Mouse (Mus musculus) forebrain, embryonic 12.5 days (tissue): ENCODE data around the gene Desi1. TPM values are rescaled to one million over a fixed set of nuclear protein-coding genes. Genes with fewer than 3 reads are reported as not detected.

Experiments
- ATAC-seq: fragments of 200-750 bp; cut with Nextera tagmentation; 2 replicates; pipeline ENCODE4 v1.8.0; 2017; ENCODE audit warnings: moderate TSS enrichment; ENCODE audit not compliant: low FRiP score
- H3K27ac ChIP-seq: fragments of 300-500 bp; sonication (generic); 2 replicates; pipeline ENCODE4 v1.5.1; 2016; ENCODE audit warnings: mild to moderate bottlenecking
- H3K27me3 ChIP-seq: fragments of 300-500 bp; sonication (generic); 2 replicates; pipeline ENCODE4 v1.6.1; 2016; ENCODE audit warnings: mild to moderate bottlenecking
- H3K36me3 ChIP-seq: fragments of 300-500 bp; sonication (generic); replicated peaks from 2 replicates; pipeline ENCODE4 v1.6.1; 2016; ENCODE audit warnings: mild to moderate bottlenecking
- H3K4me1 ChIP-seq: fragments of 300-500 bp; sonication (generic); 2 replicates; pipeline ENCODE4 v1.6.1; 2016
- H3K4me2 ChIP-seq: fragments of 300-500 bp; sonication (generic); 2 replicates; pipeline ENCODE4 v1.6.1; 2016; ENCODE audit warnings: mild to moderate bottlenecking, moderate library complexity
- H3K4me3 ChIP-seq: fragments of 300-500 bp; sonication (generic); replicated peaks from 2 replicates; pipeline ENCODE4 v1.5.1; 2016; ENCODE audit warnings: mild to moderate bottlenecking
- H3K9ac ChIP-seq: fragments of 300-500 bp; sonication (generic); 2 replicates; pipeline ENCODE4 v1.6.1; 2016; ENCODE audit warnings: mild to moderate bottlenecking
- H3K9me3 ChIP-seq: fragments of 300-500 bp; sonication (generic); 2 replicates; pipeline ENCODE4 v1.6.1; 2016
- WGBS: fragments of 180-500 bp; shearing (Covaris S2); methylation state at CpG from one replicate; pipeline ENCODE4 v1.1.7; 2016; 5-methylcytosine and 5-hydroxymethylcytosine counted together
- polyA plus RNA-seq: library from polyadenylated mRNA; unstranded; fragments of >200 nt; fragmentation: Nextera tagmentation; extraction: Ambion mirVana; gene quantifications from 2 replicates; pipeline ENCODE4 v1.2.1, GENCODE M21; 2016

Desi1 gene
- polyA plus RNA-seq, 1 experiment from 2014 or later, result 39.2 TPM

GRCm38 (mm10) chr15:82046246-82046891 is 12.7 kb upstream of the Desi1 start:
- ATAC-seq, result 0 out of 2 replicates have a peak, but pooled peaks have one; percentile 16
- Histone ChIP-seq H3K4me1 (peaks cover 24% of the 10 kb centered on the region), H3K36me3 (peaks cover 16% of the 10 kb centered on the region), H3K4me2 (peak overlapping the region; percentile 79), H3K4me3 (peak overlapping the region; percentile 100), H3K9me3 (no peaks in the 10 kb centered on the region), H3K27ac (no peak overlapping the region), H3K27me3 (peaks cover 5% of the 10 kb centered on the region; the same call in 1 of the 2 replicates), H3K9ac (peak overlapping the region; percentile 96)
- 4% methylated on average over 26 of the region's 26 CpGs for WGBS

- H3K4me3 ChIP-seq, result no peak overlapping the region
- ATAC-seq, result no peak
- 95% methylated on average over 7 of the region's 7 CpGs for WGBS
- H3K27ac ChIP-seq, result no peak overlapping the region
- H3K27me3 ChIP-seq, result peaks cover 2% of the 10 kb centered on the region; the same call in 1 of the 2 replicates
- peaks cover 33% of the 10 kb centered on the region for H3K36me3 ChIP-seq
- no peak overlapping the region for H3K9ac ChIP-seq
- H3K4me2 ChIP-seq, result no peak overlapping the region
- peaks cover 24% of the 10 kb centered on the region for H3K4me1 ChIP-seq
- H3K9me3 ChIP-seq, result no peaks in the 10 kb centered on the region
These were observed 10.6 kb upstream of the Desi1 start for GRCm38 (mm10) chr15:82044166-82044784.

- Histone ChIP-seq H3K4me1 (peaks cover 11% of the 10 kb centered on the region), H3K4me2 (no peak overlapping the region), H3K27me3 (no peaks in the 10 kb centered on the region), H3K27ac (no peak overlapping the region), H3K9ac (no peak overlapping the region), H3K36me3 (peaks cover 66% of the 10 kb centered on the region), H3K4me3 (no peak overlapping the region), H3K9me3 (no peaks in the 10 kb centered on the region)
- WGBS, result 94% methylated on average over 1 of the region's 1 CpGs
- ATAC-seq, result no peak
These were observed 7.0 kb upstream of the Desi1 start for GRCm38 (mm10) chr15:82040650-82041049.

GRCm38 (mm10) chr15:82035904-82036689 is 2.4 kb upstream of the Desi1 start:
- H3K9ac ChIP-seq, result no peak overlapping the region
- WGBS, result 85% methylated on average over 12 of the region's 12 CpGs
- H3K9me3 ChIP-seq, result no peaks in the 10 kb centered on the region
- H3K27me3 ChIP-seq, result no peaks in the 10 kb centered on the region
- no peak overlapping the region for H3K27ac ChIP-seq
- peaks cover 80% of the 10 kb centered on the region for H3K36me3 ChIP-seq
- H3K4me1 ChIP-seq, result no peaks in the 10 kb centered on the region
- H3K4me3 ChIP-seq, result no peak overlapping the region
- H3K4me2 ChIP-seq, result no peak overlapping the region
- no peak for ATAC-seq

- Histone ChIP-seq H3K9ac (no peak overlapping the region), H3K27me3 (no peaks in the 10 kb centered on the region), H3K4me1 (no peaks in the 10 kb centered on the region), H3K4me2 (no peak overlapping the region), H3K4me3 (no peak overlapping the region), H3K36me3 (peaks cover 80% of the 10 kb centered on the region), H3K9me3 (no peaks in the 10 kb centered on the region), H3K27ac (no peak overlapping the region)
- 87% methylated on average over 7 of the region's 7 CpGs for WGBS
- ATAC-seq, result no peak
These were observed 1.3 kb downstream of the Desi1 start for GRCm38 (mm10) chr15:82032386-82032785.

GRCm38 (mm10) chr15:82027726-82028125 is 5.9 kb downstream of the Desi1 start:
- WGBS, result 94% methylated on average over 7 of the region's 7 CpGs
- Histone ChIP-seq H3K9me3 (no peaks in the 10 kb centered on the region), H3K27me3 (no peaks in the 10 kb centered on the region), H3K36me3 (peaks cover 97% of the 10 kb centered on the region), H3K4me1 (no peaks in the 10 kb centered on the region), H3K4me2 (no peak overlapping the region), H3K9ac (no peak overlapping the region), H3K27ac (no peak overlapping the region), H3K4me3 (no peak overlapping the region)
- ATAC-seq, result no peak

- Histone ChIP-seq H3K36me3 (peaks cover 98% of the 10 kb centered on the region), H3K9me3 (no peaks in the 10 kb centered on the region), H3K4me3 (no peak overlapping the region), H3K9ac (no peak overlapping the region), H3K4me1 (no peaks in the 10 kb centered on the region), H3K4me2 (no peak overlapping the region), H3K27me3 (no peaks in the 10 kb centered on the region), H3K27ac (no peak overlapping the region)
- ATAC-seq, result no peak
- WGBS, result 94% methylated on average over 7 of the region's 7 CpGs
These were observed 6.4 kb downstream of the Desi1 start for GRCm38 (mm10) chr15:82027276-82027675.

GRCm38 (mm10) chr15:82023965-82024635 is 9.6 kb downstream of the Desi1 start:
- ATAC-seq, result no peak
- no peak overlapping the region for H3K4me2 ChIP-seq
- H3K9ac ChIP-seq, result no peak overlapping the region
- WGBS, result 90% methylated on average over 6 of the region's 6 CpGs
- H3K4me1 ChIP-seq, result no peaks in the 10 kb centered on the region
- H3K9me3 ChIP-seq, result no peaks in the 10 kb centered on the region
- peaks cover 80% of the 10 kb centered on the region for H3K36me3 ChIP-seq
- H3K27me3 ChIP-seq, result no peaks in the 10 kb centered on the region
- no peak overlapping the region for H3K4me3 ChIP-seq
- no peak overlapping the region for H3K27ac ChIP-seq

- no peaks in the 10 kb centered on the region for H3K27me3 ChIP-seq
- no peak for ATAC-seq
- H3K36me3 ChIP-seq, result peaks cover 68% of the 10 kb centered on the region
- no peak overlapping the region for H3K4me2 ChIP-seq
- H3K4me3 ChIP-seq, result no peak overlapping the region
- H3K27ac ChIP-seq, result no peak overlapping the region
- no peak overlapping the region for H3K9ac ChIP-seq
- H3K4me1 ChIP-seq, result no peaks in the 10 kb centered on the region
- no peaks in the 10 kb centered on the region for H3K9me3 ChIP-seq
- WGBS, result 92% methylated on average over 13 of the region's 13 CpGs
These were observed 11.1 kb downstream of the Desi1 start for GRCm38 (mm10) chr15:82022535-82023088.

- H3K4me1 ChIP-seq, result peaks cover 18% of the 10 kb centered on the region
- H3K27ac ChIP-seq, result no peak overlapping the region
- no peak overlapping the region for H3K4me3 ChIP-seq
- H3K9me3 ChIP-seq, result no peaks in the 10 kb centered on the region
- no peak overlapping the region for H3K4me2 ChIP-seq
- no peak for ATAC-seq
- peaks cover 35% of the 10 kb centered on the region for H3K36me3 ChIP-seq
- WGBS, result 86% methylated on average over 3 of the region's 3 CpGs
- no peak overlapping the region for H3K9ac ChIP-seq
- H3K27me3 ChIP-seq, result no peaks in the 10 kb centered on the region
These were observed 14.4 kb downstream of the Desi1 start for GRCm38 (mm10) chr15:82019288-82019687.

- Histone ChIP-seq H3K4me3 (no peak overlapping the region), H3K27me3 (no peaks in the 10 kb centered on the region), H3K4me1 (peaks cover 22% of the 10 kb centered on the region), H3K36me3 (peaks cover 18% of the 10 kb centered on the region), H3K9ac (no peak overlapping the region), H3K27ac (no peak overlapping the region), H3K4me2 (no peak overlapping the region), H3K9me3 (no peaks in the 10 kb centered on the region)
- WGBS, result 75% methylated on average over 4 of the region's 4 CpGs
- ATAC-seq, result no peak
These were observed 16.2 kb downstream of the Desi1 start for GRCm38 (mm10) chr15:82017461-82017860.

- WGBS, result 20% methylated on average over 6 of the region's 6 CpGs
- peak overlapping the region; percentile 94 for H3K4me2 ChIP-seq
- H3K36me3 ChIP-seq, result peaks cover 18% of the 10 kb centered on the region
- no peaks in the 10 kb centered on the region for H3K9me3 ChIP-seq
- H3K4me1 ChIP-seq, result peaks cover 22% of the 10 kb centered on the region
- peak overlapping the region; percentile 92 for H3K4me3 ChIP-seq
- ATAC-seq, result no peak
- H3K27me3 ChIP-seq, result no peaks in the 10 kb centered on the region
- H3K27ac ChIP-seq, result peak overlapping the region; percentile 70
- H3K9ac ChIP-seq, result peak overlapping the region; percentile 94
These were observed 16.8 kb downstream of the Desi1 start for GRCm38 (mm10) chr15:82016830-82017229.
